Mouse (Mus musculus): ENCODE results near the gene Taar7e. TPM values are rescaled to one million over a fixed set of nuclear protein-coding genes. Genes with fewer than 3 reads are reported as not detected.

The Taar7e gene
- total RNA-seq, 2 experiments from 2014 or later: not detected

Other genes with a start within 250 kb of the Taar7e start
- gene Slc18b1, start 240.6 kb upstream of the Taar7e start, total RNA-seq (2021): 10 to 100 TPM; 17.1 to 20.8 TPM
- gene Vnn3, start 186.2 kb upstream of the Taar7e start, total RNA-seq (2021): under 1 TPM; 0.25 to 0.62 TPM
- gene Vnn1, start 142.9 kb upstream of the Taar7e start, total RNA-seq (2021): under 1 TPM; 0.15 to 0.41 TPM
- not detected for gene Taar1, start 117.3 kb upstream of the Taar7e start, total RNA-seq (2021)
- gene Taar2, start 99.0 kb upstream of the Taar7e start, total RNA-seq (2021): not detected
- gene Taar3, start 88.1 kb upstream of the Taar7e start, total RNA-seq (2021): not detected
- not detected for gene Taar4, start 77.1 kb upstream of the Taar7e start, total RNA-seq (2021)
- gene Taar5, start 66.9 kb upstream of the Taar7e start, total RNA-seq (2021): not detected
- not detected for gene Taar6, start 52.0 kb upstream of the Taar7e start, total RNA-seq (2021)
- not detected for gene Taar7a, start 44.1 kb upstream of the Taar7e start, total RNA-seq (2021)
- not detected for gene Taar7b, start 37.7 kb upstream of the Taar7e start, total RNA-seq (2021)
- not detected for gene Taar7d, start 10.4 kb upstream of the Taar7e start, total RNA-seq (2021)
- gene Taar7f, start 11.9 kb downstream of the Taar7e start, total RNA-seq (2021): not detected
- gene Taar8a, start 38.9 kb downstream of the Taar7e start, total RNA-seq (2021): not detected
- gene Taar8b, start 54.7 kb downstream of the Taar7e start, total RNA-seq (2021): not detected
- gene Taar8c, start 64.3 kb downstream of the Taar7e start, total RNA-seq (2021): not detected
- not detected for gene Taar9, start 71.9 kb downstream of the Taar7e start, total RNA-seq (2021)
- 10 to 100 TPM; 37.3 to 41.6 TPM for gene Stx7, start 111.7 kb downstream of the Taar7e start, total RNA-seq (2021)
- gene Moxd1, start 185.9 kb downstream of the Taar7e start, total RNA-seq (2021): 1 to 10 TPM; 5.8 TPM